Mouse (Mus musculus): Measurements from ENCODE around the gene Olfr576.
A peak's percentile ranks its signal among the peaks of the same experiment; 100 is the strongest.

Gene Olfr576

GRCm38 (mm10) chr7:102962360-102962759, at the start of gene Olfr576:
Olfr576 (plus strand) TSS chr7:102962660.
- DNase-seq (ENCODE audit: low read depth, low spot score) = no peak

DNA sequence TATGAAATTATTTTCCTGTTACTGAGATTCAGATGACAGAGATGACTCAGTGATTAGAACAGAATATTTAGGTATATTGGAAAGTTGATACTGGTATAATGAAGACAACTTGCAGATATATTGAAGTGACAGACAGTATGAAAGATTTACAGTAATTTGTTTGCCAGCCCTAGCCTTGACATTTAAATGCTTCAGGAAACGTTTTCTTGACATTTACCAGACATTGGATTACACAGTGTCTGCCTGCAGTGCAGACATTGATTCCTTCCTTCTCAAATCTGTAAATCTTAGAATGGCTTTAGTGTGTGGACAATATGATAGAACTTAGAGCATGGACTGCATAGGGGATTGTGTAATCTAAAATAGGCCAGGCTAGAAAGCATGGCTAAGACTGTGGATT, 47.2 kb upstream of the Olfr576 start:
- no peak for DNase-seq (ENCODE audit: low read depth, low spot score)

GRCm38 (mm10) chr7:102916405-102916804, 46.1 kb upstream of the Olfr576 start:
- no peak for DNase-seq (ENCODE audit: low read depth, low spot score)

DNA sequence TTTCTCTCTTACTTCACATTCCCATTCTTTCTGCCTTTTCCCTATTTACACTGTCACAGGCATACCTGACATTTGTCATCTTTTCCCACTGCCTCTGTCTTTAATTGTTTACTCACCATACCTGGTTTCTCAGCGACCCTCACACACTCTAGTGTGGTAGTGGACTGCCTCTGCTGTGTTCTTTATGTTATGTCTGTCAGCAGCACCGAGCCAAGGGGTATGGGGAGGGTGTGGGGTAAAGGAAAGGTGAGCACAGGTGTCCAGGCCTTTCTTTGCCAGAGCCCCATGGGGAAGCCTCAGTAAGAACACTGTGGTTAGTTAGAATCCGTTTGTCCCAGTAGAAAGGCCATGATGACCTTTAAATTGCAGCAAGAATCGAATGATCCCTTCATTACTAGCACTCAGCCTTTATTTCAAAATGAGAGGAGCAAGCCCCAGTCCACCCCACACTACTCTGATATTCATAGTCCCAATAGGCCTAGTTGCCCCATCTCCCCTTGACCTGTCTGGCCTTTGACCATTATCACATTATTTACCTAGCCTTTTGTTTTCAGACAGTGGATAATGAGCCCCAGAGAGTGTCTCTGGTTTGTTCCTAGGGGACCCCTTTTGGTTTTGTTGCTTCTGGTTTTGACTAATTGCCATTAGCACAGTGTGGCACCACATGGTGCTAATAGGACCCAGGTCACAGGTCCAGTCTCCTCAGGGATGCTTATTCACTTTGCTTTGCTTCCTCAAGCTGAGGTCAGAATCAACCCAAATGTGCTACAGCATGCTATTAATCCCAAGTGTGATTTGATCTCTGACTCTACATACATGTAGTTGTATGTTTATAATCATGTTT, 45.2 kb upstream of the Olfr576 start, which contains the start of gene Olfr571:
Gene Olfr571 (minus strand): TSS at position 505 of the 844 bp plus-strand sequence.
- no peak for DNase-seq (ENCODE audit: low read depth, low spot score)

DNA sequence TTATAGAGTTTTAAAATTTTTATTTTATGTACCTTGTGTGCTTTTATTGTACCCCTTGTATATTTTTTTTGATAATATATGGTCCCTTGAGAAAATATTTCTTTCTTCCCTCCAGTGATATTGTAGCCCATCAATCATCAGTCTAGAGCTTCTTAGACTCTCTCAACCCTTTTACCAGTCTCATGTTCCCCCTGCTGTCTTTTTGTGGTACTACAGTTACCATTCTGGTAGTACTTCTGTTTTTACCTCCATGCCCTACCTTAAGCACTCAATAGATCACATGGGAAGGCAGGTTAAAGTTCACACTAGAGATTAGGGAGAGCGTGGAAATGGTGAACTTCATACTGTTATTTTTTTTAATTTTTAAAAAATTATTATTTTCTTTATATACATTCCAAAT, 42.8 kb upstream of the Olfr576 start:
- peak; percentile 22 for DNase-seq (ENCODE audit: low read depth, low spot score)

DNA sequence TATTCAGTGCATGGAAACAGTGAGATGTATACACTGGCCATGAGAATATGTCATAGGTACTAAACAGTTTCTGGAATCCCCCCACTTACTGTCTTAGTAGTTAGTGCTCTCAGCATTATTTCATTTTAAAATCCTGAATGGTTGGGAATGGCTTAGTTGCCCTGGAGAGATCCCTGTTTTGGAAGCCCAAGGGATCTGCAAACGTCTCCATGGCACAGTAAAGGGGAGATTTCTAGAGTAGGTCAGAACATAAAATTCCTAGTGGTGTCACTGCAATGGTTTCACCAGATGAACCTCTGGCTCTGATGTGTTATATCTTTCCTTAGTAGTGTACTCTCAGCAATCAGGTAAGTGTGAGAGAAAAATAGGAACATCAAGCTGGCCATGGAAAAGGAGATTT, 38.4 kb upstream of the Olfr576 start, which contains the start of gene Olfr572:
Gene Olfr572 (plus strand): TSS at position 301 of the 400 bp plus-strand sequence.
- DNase-seq (ENCODE audit: low read depth, low spot score) = no peak

GRCm38 (mm10) chr7:102927105-102927504, 35.4 kb upstream of the Olfr576 start:
- no peak for DNase-seq (ENCODE audit: low read depth, low spot score)

GRCm38 (mm10) chr7:102942475-102942874, 20.0 kb upstream of the Olfr576 start, which contains the start of gene Olfr573-ps1:
Olfr573-ps1 (minus strand) TSS chr7:102942575.
- DNase-seq (ENCODE audit: low read depth, low spot score) = no peak

GRCm38 (mm10) chr7:102943417-102943816, 19.0 kb upstream of the Olfr576 start:
- no peak for DNase-seq (ENCODE audit: low read depth, low spot score)

GRCm38 (mm10) chr7:102948167-102948566, 14.3 kb upstream of the Olfr576 start, which contains the start of gene Olfr574:
Olfr574 (plus strand) TSS chr7:102948467.
- DNase-seq (ENCODE audit: low read depth, low spot score) = no peak

GRCm38 (mm10) chr7:102950732-102951131, 11.7 kb upstream of the Olfr576 start:
- DNase-seq (ENCODE audit: low read depth, low spot score) = no peak

DNA sequence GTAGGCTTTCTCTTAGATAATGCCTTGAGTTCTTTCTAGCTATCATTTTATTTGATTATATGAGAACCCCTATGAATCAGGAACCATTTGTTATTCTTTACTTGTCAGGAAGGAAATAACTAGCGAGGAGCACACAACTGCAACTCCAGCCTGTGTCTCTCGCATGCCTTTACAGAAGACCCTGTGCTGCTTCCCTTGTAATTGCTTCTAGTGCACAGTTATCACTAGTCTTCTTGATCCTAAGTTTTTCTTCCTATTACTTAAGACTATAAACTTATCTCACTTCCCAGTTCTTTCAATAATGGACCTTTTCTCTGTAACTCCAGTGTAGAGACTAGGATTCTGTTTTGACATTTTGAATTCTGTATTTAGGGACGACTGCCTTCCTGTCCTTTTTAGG, 4.3 kb upstream of the Olfr576 start:
- no peak for DNase-seq (ENCODE audit: low read depth, low spot score)

DNA sequence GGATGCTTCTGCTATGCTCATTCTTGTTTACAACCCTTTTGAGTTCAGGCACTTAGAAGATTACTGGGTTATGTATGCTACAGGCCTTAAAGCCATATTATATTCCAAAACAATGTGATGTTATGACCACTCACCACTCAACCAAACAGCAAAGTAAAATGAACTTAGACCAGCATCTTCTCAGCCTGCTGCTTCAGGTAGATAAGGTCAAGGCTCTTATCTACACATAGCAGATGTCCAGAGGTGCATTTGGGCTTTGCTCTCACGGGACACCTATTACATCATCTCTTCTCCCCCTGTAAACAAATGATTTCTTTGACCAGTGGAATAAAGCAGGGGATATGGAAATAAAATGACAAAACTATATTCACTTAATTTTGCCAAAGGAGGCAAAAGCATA, 3.9 kb upstream of the Olfr576 start, which contains the start of gene Olfr575:
Gene Olfr575 (minus strand): TSS at position 183 of the 400 bp plus-strand sequence.
- DNase-seq (ENCODE audit: low read depth, low spot score) = no peak

DNA sequence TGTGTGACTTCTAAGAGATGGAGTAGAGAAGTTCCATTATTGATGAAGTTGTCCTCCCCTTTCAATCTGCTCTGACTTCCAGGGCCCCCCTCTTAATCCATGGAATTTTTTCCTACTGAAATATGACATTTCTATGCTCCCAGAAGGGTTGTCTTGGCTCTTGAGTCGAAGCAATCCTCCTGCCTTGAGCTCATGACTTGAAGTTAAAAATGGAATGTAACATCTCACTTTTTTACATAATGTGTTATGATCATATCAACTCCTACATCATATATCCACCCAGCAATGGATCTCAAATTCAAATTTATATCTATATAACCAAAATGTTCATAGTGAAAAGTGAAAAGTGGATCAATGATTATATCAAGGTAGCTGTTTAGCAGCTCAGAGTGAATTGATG, 11.9 kb downstream of the Olfr576 start:
- peak; percentile 33 for DNase-seq (ENCODE audit: low read depth, low spot score)

- DNase-seq (ENCODE audit: low read depth, low spot score) = peak; percentile 12
These were observed 13.4 kb downstream of the Olfr576 start, which contains the start of gene Olfr577 for GRCm38 (mm10) chr7:102975843-102976242. Olfr577 (minus strand) TSS chr7:102975943.

DNA sequence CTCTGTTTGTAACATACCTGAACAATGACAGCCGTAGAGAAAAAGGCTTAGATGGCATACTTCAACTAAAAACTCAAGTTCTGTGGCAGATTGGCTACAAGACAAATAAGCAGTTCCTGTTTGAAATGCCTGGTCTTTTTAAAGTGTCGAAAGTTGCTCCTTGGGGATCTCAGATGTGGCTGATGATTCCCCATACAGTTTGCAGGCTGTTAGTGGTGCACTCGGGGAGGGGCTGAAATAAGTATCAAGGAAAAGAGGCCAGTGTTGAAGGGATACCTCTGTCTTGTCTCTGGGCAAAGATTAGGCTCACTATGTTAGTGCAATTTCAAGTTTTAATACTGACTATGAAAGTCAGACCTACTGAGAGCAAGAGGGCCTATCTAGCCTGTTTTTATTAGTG, 26.8 kb downstream of the Olfr576 start, which contains the start of gene Olfr578:
Gene Olfr578 (minus strand): TSS at position 101 of the 400 bp plus-strand sequence.
- DNase-seq (ENCODE audit: low read depth, low spot score) = no peak

Measured in telencephalon, adult 2 months (tissue).